Mouse (Mus musculus) right cerebral cortex, adult 2 months (tissue): Measurements from ENCODE around the gene Zfp335.
"Not testable (repeated sequence)": the region's sequence is repeated elsewhere in the genome, so short reads cannot be mapped to it uniquely, and the experiment has no call there.

ENCODE experiments used
- DNase-seq, 2 experiments: peaks; one replicate each; pipeline ENCODE4 v3.0.0; 2021 to 2022; ENCODE audit warnings: low spot score in 2 of 2

The Zfp335 gene

DNA sequence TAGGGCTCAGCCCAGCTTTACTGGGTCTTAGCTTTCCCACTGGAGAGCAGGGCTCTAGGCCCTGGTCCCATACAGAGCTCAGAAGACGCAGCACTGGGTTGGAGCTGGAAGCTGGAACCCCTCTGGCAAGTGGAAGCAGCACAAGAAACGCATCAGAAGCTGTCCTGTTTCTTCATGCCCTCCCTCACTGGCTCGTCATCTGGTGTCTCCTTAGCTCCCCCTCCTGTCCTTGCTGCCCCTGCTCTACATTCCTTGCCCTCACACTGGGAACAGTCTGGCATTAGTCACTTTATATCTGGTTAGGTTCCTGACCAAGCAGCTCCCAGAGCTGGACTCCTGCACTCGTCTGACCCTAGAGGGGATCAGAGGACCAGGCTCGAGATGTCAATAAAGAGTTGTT, 17.5 kb downstream of the Zfp335 start:
- no peak for DNase-seq

DNA sequence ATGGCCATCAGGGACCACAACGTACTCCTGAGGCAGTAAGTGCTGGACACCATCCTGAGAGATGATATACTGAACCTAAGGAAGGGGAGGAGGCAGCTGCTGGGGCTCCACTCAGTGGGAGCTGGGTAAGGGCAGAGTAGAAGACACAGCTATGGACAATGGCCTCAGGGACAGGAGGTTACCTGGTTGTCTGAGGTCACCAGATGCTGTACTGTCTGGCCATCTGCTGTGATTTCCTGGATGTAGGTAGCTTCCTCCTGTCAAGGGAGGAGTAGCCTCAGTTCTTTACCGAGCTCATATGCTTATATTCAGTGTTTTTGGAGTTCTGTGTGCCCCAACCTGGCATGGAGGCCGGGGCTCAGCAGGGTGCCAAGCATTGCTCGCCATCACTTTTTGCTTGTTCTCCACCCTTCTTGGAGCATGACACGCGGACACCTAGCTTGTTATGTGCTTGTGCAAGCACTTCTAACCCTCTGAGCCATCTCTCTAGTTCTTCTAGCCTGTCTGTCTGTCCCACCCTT, 18.8 kb downstream of the Zfp335 start:
- DNase-seq: peak in 1 of 2 experiments; percentile 2

DNA sequence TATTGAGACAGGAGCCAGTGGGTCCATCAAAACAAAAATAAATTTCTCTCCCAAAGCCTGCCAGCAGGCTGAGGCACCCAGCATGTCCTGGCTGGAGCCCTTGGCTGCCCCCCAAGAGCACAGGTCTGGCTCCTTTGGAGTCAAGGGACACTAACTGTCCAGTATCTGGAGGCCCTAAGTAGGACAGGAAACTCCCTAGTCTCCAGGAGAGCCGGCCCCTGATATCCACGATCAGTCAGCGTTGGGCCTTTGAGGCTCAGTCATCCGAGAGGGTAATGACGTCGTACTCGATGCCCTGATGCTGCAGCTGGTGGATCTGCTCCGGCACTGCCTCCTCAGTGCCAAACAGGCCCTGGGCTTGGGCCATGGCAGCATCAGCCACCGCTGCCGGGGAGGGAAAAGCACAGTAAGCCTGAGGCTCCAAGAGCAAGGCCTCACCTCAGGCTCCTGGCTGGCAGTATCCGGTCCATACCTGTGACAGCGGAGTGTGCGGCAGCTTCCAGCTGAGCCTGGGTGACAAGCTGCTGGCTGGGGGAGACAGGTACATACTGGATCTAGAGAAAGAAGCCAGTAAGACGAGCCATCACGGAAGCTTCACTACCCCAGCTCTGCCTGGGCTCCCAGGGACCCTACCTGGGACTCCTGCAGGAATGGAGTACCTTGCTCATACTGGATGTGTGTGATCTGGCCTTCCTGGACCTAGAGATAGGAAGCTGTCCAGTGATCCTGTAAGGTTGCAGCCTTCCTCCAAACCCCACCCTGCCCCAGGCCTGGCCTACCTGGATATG, 19.5 kb downstream of the Zfp335 start:
- DNase-seq: peak in 1 of 2 experiments; percentile 10

DNA sequence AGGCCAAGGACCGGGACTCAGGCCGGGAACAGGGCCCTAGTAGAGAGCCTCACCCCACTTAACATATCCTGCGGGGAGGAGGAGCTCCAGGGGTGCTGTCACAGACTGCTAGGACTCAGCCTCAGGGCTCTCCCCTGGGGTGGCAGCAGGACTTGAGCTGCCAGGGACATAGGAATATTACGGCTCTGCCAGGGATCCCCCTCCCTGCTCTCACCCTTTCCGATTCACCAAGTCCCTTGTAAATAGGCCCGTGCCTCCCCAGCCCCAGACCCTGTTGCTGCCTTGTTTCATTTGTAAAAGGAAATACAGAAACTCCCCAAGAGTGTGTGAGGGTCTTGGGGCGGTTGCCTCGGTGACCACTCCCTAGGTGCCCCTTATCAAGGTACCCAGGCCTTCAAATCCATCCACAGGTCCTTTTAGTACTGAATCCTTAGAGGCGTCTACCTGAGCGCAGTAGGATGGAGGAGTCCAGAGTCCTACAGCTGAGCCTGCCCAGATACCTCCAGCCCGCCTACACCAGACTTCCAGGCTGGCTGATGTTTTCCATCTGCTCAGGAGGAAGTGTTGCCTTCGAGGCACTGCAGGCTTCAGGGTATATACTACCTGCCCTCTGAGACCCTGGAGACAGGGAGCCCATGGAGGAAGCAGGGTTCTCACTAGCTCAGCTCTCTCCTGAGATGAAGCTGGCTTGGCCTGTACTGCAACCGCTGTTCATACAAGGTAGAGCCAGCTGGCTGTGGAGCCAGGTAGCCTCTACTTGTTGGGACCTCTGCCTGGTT, 20.3 kb downstream of the Zfp335 start:
- DNase-seq: peak in 1 of 2 experiments; percentile 10

DNA sequence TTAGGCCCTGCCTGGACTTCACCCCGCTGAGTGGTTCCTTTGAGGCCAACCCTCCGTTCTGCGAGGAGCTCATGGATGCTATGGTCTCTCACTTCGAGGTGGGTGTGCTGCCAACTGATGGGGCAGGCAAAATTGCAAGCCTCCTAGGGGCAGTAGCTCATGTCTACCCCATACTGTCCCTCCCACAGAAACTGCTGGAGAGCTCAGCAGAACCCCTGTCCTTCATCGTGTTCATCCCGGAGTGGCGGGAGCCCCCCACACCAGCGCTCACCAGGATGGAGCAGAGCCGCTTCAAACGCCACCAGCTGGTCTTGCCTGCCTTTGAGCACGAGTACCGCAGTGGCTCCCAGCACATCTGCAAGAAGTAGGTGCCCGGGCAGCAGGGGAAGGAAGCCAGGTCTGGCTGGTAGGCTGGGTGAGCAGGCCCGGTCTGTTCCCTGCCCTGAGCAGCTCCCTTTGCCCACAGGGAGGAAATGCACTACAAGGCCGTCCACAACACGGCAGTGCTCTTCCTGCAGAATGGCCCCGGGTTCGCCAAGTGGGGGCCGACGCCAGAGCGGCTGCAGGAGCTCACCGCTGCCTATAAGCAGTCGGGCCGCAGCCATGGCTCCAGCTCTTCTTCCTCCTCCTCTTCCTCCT, 21.0 kb downstream of the Zfp335 start:
- peak in 1 of 2 experiments; percentile 4 for DNase-seq

DNA sequence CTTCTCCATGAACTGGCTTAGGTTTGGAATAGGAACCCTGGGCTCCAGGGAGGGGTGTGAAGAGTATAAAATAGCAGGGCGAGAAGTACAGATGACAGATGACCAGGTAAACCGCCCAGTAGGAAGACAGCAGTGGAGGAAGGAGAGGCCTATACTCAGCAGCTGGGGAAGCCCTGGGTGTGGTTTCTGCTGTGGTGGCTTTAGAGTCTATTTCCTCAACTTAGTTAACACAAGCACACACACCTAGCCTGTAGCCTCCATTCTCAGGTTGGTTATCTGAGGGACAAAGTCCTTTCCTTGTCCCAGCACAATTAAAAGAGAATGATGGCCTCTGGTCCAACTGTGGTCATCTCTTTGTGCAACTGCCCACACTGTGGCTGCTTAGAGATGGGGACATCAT, 21.6 kb downstream of the Zfp335 start:
- no peak for DNase-seq

DNA sequence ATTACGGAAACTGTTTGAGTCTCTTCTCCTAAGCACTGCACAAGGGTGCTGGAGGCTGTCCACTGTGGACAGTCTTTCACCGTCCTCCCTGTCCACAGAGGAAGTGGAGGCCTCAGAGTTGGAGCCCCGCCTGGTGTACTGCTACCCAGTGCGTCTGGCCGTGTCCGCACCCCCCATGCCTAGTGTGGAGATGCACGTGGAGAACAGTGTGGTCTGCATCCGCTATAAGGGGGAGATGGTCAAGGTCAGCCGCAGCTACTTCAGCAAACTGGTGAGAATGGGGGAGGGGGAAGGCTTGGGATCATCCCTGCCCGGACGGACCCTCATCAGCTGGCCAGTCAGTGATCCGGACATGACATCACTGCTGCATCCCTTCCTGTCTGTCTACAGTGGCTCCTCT, 22.6 kb downstream of the Zfp335 start:
- peak in 1 of 2 experiments; percentile 4 for DNase-seq

DNA sequence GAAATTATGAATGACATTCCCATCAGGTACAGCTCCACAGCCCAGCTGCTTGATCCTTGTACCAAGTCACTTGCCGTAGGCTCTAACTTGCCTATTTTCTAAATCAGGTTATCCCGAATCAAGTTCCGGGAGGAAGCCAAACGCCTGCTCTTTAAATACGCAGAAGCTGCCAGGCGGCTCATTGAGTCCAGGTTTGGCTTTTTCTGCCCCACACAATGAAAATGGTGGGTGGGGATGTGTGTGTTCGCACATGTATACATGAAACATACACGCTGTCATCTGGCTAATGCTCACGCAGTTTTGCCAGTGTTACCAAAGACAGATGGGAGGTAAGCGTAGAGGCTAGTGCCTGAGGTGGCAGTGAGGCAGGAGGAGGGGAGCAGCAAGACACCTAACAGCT, 24.9 kb downstream of the Zfp335 start:
- peak; percentile 29 to 42 for DNase-seq

DNA sequence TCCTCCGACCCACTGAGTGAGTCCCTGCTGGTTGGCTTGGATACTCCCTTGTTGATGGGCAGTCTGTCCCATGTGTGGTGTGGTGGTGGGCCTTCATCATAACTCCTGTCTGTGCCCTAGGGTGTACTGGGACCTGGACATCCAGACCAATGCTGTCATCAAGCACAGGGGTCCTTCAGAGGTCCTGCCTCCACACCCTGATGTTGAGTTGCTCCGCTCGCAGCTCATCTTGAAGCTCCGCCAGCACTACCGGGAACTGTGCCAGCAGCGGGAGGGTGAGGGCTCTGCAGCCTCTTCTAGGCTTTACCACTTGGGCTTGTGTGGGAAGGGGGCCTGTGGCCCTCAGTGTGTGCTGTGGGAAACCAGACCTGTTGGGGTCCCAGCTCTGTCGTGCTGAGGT, 25.8 kb downstream of the Zfp335 start:
- DNase-seq: peak; percentile 84 to 87

DNA sequence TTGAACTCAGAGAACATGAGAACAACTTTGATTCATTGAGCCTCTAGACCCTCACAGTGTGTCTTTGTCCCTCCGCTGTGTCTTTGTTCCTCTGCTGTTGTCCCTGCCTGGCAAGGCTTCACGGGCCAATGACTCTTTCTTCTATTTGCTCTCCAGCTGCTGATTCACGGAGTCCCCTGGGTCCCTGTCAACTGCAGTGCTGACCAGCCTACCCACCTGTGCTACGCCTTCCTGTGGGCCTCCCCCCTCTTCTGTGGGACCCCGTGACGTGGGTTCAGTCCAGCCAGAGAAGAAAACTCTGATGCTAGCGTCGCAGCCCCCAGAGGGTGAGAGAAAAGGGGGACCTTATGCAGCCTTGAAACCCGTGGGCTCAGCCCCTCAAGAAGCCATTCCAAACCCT, 28.9 kb downstream of the Zfp335 start:
- no peak for DNase-seq

DNA sequence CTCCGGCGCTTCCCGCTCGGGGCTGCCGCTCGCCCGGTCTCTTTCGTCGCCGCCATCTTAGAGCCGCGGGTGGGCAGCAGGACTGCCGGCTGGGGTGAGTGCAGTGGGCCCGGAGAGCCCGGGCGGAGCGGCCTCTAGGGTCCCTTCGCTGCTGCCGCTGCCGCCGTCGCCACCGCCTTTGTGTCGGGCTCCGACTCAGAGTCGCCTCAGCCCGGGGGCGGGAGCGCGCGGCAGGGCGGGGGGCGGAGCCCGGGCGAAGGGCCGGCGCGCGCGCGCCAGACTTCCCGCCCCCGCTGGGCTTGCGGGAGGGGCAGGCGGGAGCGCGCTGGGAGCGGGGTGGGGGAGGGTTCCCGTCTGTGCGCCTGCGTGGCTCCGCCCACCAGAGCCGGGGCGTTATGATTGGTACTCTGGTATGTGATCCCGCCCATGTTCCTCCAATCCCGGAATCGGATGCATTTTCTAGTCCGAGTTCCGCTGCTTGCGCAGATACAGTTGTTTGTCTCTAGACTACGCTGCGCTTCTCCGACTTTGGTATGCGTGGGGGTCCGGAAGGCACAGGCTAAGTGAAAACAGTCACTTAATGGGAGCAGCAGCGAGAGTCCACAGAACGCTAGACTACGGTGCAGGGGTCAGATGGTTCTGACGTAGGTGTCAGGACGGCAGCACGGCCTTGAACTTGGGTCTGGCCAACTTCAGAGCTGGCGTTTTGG, 31.8 kb downstream of the Zfp335 start:
- peak; percentile 92 to 95 for DNase-seq

DNA sequence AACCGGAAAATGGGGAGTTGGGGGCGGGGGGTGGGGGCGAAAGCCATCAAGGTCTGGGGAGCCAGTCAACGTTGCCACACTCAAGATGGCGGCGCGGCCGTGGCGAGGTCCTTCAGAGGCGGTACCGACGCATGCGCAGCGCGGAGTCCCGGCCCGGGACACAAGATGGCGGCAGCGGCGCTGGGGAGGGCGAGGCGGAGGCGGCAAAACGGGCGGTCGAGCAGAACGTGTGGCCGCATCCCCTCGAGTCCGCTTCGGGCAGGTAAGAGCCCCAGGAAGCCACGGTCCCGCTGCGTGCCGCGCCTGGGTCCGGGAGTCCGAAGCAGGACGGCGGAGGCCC, 32.4 kb downstream of the Zfp335 start, which contains the start of gene Pcif1:
Pcif1 (plus strand) TSS at position 77 of the 340 bp plus-strand sequence.
- peak; percentile 90 to 91 for DNase-seq

DNA sequence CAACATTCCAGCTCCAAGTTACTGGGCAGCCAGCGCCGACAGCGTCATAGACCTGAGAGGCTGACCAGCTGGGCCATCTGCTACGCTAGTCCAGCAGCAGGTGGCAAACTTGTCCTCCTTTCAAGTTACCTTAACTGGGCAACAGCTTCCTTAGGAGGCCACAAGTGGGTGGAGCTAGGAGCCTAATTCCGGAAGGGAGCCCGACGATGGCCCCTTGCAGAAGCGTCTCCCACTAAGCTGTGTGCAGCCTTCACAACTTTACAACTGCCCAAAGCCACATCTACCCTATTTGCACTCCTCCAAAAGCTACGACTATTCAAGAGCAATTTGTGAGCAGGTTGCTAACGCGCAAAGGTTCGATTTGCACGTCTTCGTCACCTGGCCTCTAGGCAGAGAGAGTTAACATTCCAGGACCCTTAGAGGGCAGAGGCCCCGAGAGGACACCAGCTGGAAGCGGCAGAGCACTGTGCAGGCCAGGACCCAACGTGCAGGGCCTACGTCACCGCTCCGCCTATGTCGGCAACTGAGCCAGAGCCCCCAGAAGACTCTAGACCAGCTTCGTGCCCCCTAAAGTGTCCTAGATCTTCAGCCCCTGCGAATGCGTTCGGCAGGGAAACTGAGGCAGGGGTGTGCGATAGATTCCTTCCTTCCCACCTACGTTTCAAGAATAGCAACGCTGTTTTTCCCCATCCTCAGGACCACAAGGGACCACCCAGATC, 32.9 kb downstream of the Zfp335 start:
- peak; percentile 36 to 41 for DNase-seq

DNA sequence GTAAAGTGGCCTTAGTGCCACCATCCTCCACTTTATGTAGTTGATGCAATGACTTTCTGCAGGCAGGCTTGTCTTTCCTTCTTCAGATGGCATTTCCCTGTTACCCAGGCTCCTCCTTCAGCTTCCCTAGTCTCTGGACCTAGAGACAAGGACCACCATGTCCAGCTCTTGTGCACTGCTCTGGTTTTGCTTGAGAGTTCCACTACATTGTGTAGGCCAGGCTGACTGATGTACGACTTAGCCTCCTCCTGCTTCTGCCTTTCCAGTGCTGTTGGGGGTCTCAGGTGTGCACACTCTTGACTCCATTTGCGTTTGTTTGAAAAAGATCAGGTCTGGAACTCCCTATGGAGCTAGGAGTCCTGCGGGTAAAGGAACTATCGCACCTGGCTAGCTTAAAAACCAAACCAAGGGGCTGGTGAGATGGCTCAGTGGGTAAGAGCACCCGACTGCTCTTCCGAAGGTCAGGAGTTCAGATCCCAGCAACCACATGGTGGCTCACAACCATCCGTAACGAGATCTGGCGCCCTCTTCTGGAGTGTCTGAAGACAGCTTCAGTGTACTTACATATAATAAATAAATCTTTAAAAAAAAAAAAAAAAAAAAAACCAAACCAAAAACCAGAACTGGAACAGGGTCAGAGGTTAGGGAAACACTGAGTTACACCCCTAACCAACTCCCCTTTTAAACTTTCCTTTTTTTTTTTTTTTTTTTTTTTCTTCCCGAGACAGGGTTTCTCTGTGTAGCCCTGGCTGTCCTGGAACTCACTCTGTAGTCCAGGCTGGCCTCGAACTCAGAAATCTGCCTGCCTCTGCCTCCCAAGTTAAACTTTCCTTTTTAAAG, 34.0 kb downstream of the Zfp335 start:
- DNase-seq: not testable (repeated sequence)

DNA sequence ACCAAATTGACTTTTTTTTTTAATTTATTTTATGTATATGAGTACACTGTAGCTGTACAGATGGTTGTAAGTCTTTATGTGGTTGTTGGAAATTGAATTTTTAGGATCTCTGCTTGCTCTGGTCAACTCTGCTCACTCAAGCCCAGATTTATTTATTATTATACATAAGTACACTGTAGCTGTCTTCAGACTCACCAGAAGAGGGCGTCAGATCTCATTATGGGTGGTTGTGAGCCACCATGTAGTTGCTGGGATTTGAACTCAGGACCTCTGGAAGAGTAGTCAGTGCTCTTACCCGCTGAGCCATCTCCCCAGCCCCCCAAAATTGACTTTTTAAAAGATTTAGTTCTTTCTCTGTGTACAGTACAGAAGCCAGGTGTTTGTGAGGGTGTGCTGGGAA, 35.9 kb downstream of the Zfp335 start:
- DNase-seq: not testable (repeated sequence)

DNA sequence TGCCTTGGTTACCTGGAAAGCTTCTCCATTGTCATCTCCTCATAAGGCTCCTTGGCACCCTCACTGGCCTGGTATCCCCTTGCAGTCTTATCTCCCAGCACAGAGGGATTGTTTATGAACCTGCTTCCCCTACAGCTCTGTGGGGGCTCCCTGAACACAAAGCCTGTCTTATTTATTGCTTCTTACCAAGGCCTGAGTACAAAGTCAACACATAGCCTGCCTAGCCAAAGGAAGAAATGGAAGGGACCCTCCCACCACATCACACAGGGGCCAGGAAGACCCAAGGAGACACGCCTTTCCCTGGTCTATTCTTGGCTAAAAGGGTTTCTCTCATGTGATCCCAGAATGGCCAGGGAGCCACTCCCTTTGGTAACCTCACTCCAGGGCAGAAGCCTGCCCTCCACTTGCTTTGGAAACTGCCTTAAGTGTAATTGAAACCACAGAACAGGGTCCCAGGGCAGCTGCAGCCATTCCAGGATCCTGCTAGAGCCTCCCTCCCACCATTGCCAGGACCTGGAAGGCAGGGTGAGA, 37.3 kb downstream of the Zfp335 start:
- DNase-seq: no peak

DNA sequence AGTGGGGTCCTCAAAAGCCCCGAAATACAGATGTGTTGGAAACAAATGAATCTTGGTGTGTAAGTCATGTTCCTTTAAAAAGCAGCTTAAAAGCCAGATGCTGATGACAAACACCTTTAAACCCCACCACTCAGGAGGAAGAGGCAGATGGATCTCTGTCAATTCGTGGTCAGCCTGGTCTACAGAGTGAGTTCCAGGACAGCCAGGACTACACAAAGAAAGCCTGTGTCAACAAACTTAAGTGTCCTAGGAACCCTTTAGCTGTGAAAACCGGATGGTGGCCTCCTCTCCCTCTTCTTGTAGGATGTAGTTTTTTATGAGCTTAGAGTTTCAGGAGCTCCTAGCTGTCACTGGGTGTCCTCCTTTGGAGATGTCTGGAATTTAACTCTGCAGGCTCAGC, 37.9 kb downstream of the Zfp335 start:
- DNase-seq: no peak

DNA sequence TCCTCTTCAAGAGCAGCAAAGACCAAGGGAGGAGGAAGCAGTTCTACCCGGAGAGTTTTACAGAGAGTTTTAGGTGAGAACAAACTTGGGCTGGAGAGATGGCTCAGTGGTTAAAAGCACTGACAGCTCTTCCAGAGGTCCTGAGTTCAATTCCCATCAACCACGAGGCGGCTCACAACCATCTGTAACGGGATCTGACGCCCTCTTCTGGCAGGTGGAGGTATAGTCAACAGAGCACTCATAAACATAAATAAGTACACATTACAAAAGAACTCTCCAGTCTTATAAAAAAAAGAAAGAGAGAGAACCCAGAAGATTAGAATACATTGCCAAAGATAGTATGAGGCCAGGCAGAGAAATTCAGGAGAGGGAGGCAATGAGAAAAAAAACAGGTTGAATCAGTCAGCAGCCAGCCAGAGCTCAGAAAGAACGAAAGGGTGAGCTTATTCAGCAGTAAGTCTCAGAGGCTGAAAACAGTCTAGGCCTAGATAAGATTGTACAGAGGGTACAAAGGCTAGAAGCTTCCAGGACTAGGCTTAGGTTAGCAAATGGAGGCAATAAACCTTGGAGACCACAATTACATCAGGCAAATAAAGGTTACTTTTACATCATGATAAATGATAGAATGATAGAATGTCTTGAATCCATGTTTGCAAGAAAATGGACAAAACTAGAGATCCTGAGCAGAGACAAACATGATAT, 39.8 kb downstream of the Zfp335 start:
- no peak for DNase-seq

DNA sequence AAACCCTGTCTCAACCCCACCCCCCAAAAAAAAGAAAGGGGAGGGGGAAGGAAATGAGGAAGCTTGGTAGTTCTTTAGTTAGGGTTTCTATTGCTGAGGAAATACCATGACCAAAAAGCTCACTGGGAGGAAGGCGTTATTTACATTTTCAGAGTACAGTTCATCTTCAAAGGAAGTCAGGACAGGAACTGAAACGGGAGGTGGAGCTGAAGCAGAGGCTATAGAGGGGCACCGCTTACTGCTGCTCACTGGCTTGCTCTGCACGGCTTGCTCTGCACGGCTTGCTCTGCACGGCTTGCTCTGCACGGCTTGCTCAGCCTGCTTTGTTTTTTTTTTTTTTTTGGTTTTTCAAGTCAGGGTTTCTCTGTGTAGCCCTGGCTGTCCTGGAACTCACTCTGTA, 43.1 kb downstream of the Zfp335 start:
- DNase-seq: no peak
